Mouse (Mus musculus) naive thymus-derived CD4-positive, alpha-beta T cell, adult 2 months (primary cell): ENCODE measurements around the gene Pdpk1.

Source experiments
- DNase-seq: peaks from one replicate; pipeline ENCODE4 v3.0.0-alpha.2; 2011; ENCODE audit warnings: low read depth

Pdpk1 gene

GRCm38 (mm10) chr17:24036954-24037353 lies 113.8 kb downstream of the Pdpk1 start:
- no peak for DNase-seq

- DNase-seq, result no peak
Measured at GRCm38 (mm10) chr17:24035087-24035486, 115.6 kb downstream of the Pdpk1 start.

GRCm38 (mm10) chr17:24030551-24030950 lies 120.2 kb downstream of the Pdpk1 start:
- no peak for DNase-seq

DNA sequence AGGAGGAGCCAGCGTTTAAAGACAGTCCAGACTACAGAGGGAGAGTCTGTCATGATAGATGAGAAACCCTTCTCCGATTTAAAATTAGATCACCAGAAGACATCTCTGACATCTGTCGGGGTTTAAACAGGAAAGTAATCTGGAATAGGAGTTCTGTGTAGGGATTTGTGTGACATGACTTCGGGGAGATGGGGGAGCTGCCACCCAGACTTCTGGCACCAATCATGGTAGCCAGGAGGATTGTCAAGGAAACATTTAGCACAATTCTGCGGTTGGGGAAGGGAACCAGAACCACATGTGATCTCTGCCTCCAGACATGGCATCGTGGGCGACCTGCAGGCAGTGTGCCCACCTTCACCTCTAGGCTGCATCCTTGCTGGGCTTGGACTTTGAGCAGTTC lies 121.2 kb downstream of the Pdpk1 start:
- no peak for DNase-seq
